Comparison of ENCODE assay signal across 9 mouse cellular contexts in genomic region chr11:120799316-120799890, GRCm38 (mm10). TPM values are rescaled to one million over a fixed set of nuclear protein-coding genes. Genes with fewer than 3 reads are reported as not detected.
A peak's percentile ranks its signal among the peaks of the same experiment; 100 is the strongest.
DNase-seq lines count a peak whose midpoint lies in the region; ATAC-seq and TF ChIP-seq lines count a peak whose summit lies in the region.
"Had no signal": no experiment of that assay in that cellular context is flagged by ENCODE, and none has a peak within 500 bp of the region (broad histone marks: within the 10 kb centered on the region; RNA-seq: fewer than 3 reads in every experiment).

No protein-coding gene starts in this region.

- no peak for ATAC-seq in heart, embryonic 11.5 days (replicated peaks; ENCODE audit: insufficient number of reproducible peaks, low FRiP score, low TSS enrichment)
- no peak for ATAC-seq in midbrain, embryonic 13.5 days
- no peak for ATAC-seq in hindbrain, embryonic 16.5 days
- ATAC-seq in stomach, postnatal 0 days (ENCODE audit: low FRiP score, low TSS enrichment): no peak

- no peak for TF ChIP-seq EP300 in stomach, postnatal 0 days (optimal IDR thresholded peaks at IDR 0.05)

- H3K4me3 ChIP-seq in heart, embryonic 11.5 days (ENCODE audit: low read depth, low read length): no peak overlapping the region
- H3K4me3 ChIP-seq in midbrain, embryonic 10.5 days: peak overlapping the region; percentile 27; the same call in 1 of the 2 replicates
- no peak overlapping the region for H3K4me3 ChIP-seq in midbrain, embryonic 13.5 days (replicated peaks)
- no peak overlapping the region for H3K4me3 ChIP-seq in hindbrain, embryonic 16.5 days (ENCODE audit: low read length)
- no peak overlapping the region for H3K4me3 ChIP-seq in myocyte
- no peak overlapping the region for H3K4me3 ChIP-seq in stomach, postnatal 0 days (ENCODE audit: low read depth, low read length)
- H3K4me3 ChIP-seq: liver, embryonic 13.5 days had no signal

- TF ChIP-seq CTCF in stomach, postnatal 0 days (IDR thresholded peaks at IDR 0.05; ENCODE audit: low read depth): no peak

- no peak for TF ChIP-seq POLR2A in myocyte (IDR thresholded peaks at IDR 0.05; ENCODE audit: insufficient read length, low read depth)

- no peak for DNase-seq in heart, postnatal 10 days
- no peak for DNase-seq in midbrain, embryonic 10.5 days (ENCODE audit: low spot score)
- no peak for DNase-seq in stomach, postnatal 0 days (ENCODE audit: low spot score)
- DNase-seq in layer of hippocampus, adult 18-20 months (ENCODE audit: low spot score in 2 of 2): no peak

- H3K4me2 ChIP-seq in heart, embryonic 11.5 days: no peak overlapping the region
- H3K4me2 ChIP-seq in midbrain, embryonic 13.5 days (replicated peaks): no peak overlapping the region
- peak overlapping the region; percentile 25; the same call in 1 of the 2 replicates for H3K4me2 ChIP-seq in hindbrain, embryonic 16.5 days (ENCODE audit: low read length)
- peak overlapping the region; percentile 65 for H3K4me2 ChIP-seq in myocyte (ENCODE audit: low read depth)
- no peak overlapping the region for H3K4me2 ChIP-seq in stomach, postnatal 0 days (replicated peaks; ENCODE audit: low read depth)
- H3K4me2 ChIP-seq: liver, embryonic 13.5 days had no signal

- H3ac ChIP-seq in myocyte (ENCODE audit: control insufficient read depth, insufficient read length): no peak overlapping the region

- intact Hi-C loops in heart, postnatal 10 days (cut with DNase I): no loop called here

- H3K4me1 ChIP-seq in heart, embryonic 11.5 days (ENCODE audit: control insufficient read depth, insufficient read depth, low read length): peaks cover 10% of the 10 kb centered on the region; the same call in 1 of the 2 replicates
- peaks cover 34% of the 10 kb centered on the region for H3K4me1 ChIP-seq in midbrain, embryonic 10.5 days
- peaks cover 24% of the 10 kb centered on the region for H3K4me1 ChIP-seq in midbrain, embryonic 13.5 days (replicated peaks)
- H3K4me1 ChIP-seq in hindbrain, embryonic 16.5 days (ENCODE audit: control insufficient read depth, insufficient read depth, low read depth, low read length): peaks cover 13% of the 10 kb centered on the region
- peaks cover 4% of the 10 kb centered on the region; the same call in 1 of the 2 replicates for H3K4me1 ChIP-seq in stomach, postnatal 0 days (replicated peaks; ENCODE audit: control insufficient read depth, insufficient read depth)

- no peaks in the 10 kb centered on the region for H3K27me3 ChIP-seq in heart, embryonic 11.5 days (ENCODE audit: control insufficient read depth, insufficient read depth, low read length)
- no peaks in the 10 kb centered on the region for H3K27me3 ChIP-seq in midbrain, embryonic 10.5 days (ENCODE audit: low read depth, poor library complexity, severe bottlenecking)
- no peaks in the 10 kb centered on the region for H3K27me3 ChIP-seq in midbrain, embryonic 13.5 days
- no peaks in the 10 kb centered on the region for H3K27me3 ChIP-seq in hindbrain, embryonic 16.5 days (replicated peaks; ENCODE audit: control insufficient read depth, insufficient read depth, low read length)
- H3K27me3 ChIP-seq in myocyte (ENCODE audit: control insufficient read depth, insufficient read depth, insufficient read length): no peaks in the 10 kb centered on the region
- no peaks in the 10 kb centered on the region for H3K27me3 ChIP-seq in stomach, postnatal 0 days (ENCODE audit: control insufficient read depth, insufficient read depth, low read length)
- H3K27me3 ChIP-seq: liver, embryonic 13.5 days had no signal

- 63% methylated on average over 6 of the region's 6 CpGs for WGBS in heart, embryonic 11.5 days (ENCODE audit: insufficient replicate concordance)
- 77% methylated on average over 6 of the region's 6 CpGs for WGBS in midbrain, embryonic 10.5 days
- WGBS in midbrain, embryonic 13.5 days: 78% methylated on average over 6 of the region's 6 CpGs
- WGBS in hindbrain, embryonic 16.5 days: 71% methylated on average over 6 of the region's 6 CpGs
- 67% methylated on average over 6 of the region's 6 CpGs for WGBS in stomach, postnatal 0 days

- H3K9me3 ChIP-seq in heart, embryonic 11.5 days (replicated peaks; ENCODE audit: control insufficient read depth, low read length): no peaks in the 10 kb centered on the region
- no peaks in the 10 kb centered on the region for H3K9me3 ChIP-seq in midbrain, embryonic 10.5 days (replicated peaks)
- no peaks in the 10 kb centered on the region for H3K9me3 ChIP-seq in midbrain, embryonic 13.5 days
- no peaks in the 10 kb centered on the region for H3K9me3 ChIP-seq in hindbrain, embryonic 16.5 days (ENCODE audit: control insufficient read depth, low read length)
- H3K9me3 ChIP-seq in stomach, postnatal 0 days (ENCODE audit: control insufficient read depth, low read length): no peaks in the 10 kb centered on the region
- H3K9me3 ChIP-seq: liver, embryonic 13.5 days had no signal

- H3K36me3 ChIP-seq in heart, embryonic 11.5 days (ENCODE audit: control insufficient read depth, insufficient read depth, low read length): no peaks in the 10 kb centered on the region
- H3K36me3 ChIP-seq in midbrain, embryonic 10.5 days: peaks cover 5% of the 10 kb centered on the region
- no peaks in the 10 kb centered on the region for H3K36me3 ChIP-seq in midbrain, embryonic 13.5 days
- no peaks in the 10 kb centered on the region for H3K36me3 ChIP-seq in hindbrain, embryonic 16.5 days (ENCODE audit: control insufficient read depth, insufficient read depth, low read length)
- H3K36me3 ChIP-seq in myocyte (ENCODE audit: control insufficient read depth, insufficient read depth): no peaks in the 10 kb centered on the region
- H3K36me3 ChIP-seq in stomach, postnatal 0 days (ENCODE audit: control insufficient read depth, insufficient read depth, low read length): no peaks in the 10 kb centered on the region

- H3K27ac ChIP-seq in heart, embryonic 11.5 days (ENCODE audit: low read depth, low read length): no peak overlapping the region
- peak overlapping the region; percentile 80 for H3K27ac ChIP-seq in midbrain, embryonic 10.5 days (replicated peaks)
- H3K27ac ChIP-seq in midbrain, embryonic 13.5 days: no peak overlapping the region
- H3K27ac ChIP-seq in hindbrain, embryonic 16.5 days (ENCODE audit: low read depth, low read length): no peak overlapping the region
- H3K27ac ChIP-seq in stomach, postnatal 0 days (replicated peaks): no peak overlapping the region
- H3K27ac ChIP-seq: liver, embryonic 13.5 days had no signal

- peaks cover 16% of the 10 kb centered on the region for H3K79me2 ChIP-seq in myocyte (ENCODE audit: control insufficient read depth, insufficient read depth)

- peak overlapping the region; percentile 58; the same call in 1 of the 2 replicates for H3K9ac ChIP-seq in heart, embryonic 11.5 days (ENCODE audit: low read depth, low read length)
- H3K9ac ChIP-seq in midbrain, embryonic 13.5 days (replicated peaks): no peak overlapping the region
- no peak overlapping the region; the same call in 1 of the 2 replicates for H3K9ac ChIP-seq in hindbrain, embryonic 16.5 days (ENCODE audit: low read depth, low read length)
- no peak overlapping the region for H3K9ac ChIP-seq in stomach, postnatal 0 days (ENCODE audit: low read length)
- H3K9ac ChIP-seq: liver, embryonic 13.5 days had no signal

RNA-seq across cellular contexts. Expression of gene Dus1l, which starts 3.2 kb away (rescaled TPM):
- polyA plus RNA-seq in heart, embryonic 11.5 days (2014; fragmentation: Nextera tagmentation; extraction: Ambion mirVana): 50.0 and 59.9 TPM in 2 replicates
- 10 to 100 TPM; 33.1 to 34.8 TPM for total RNA-seq in heart, postnatal 10 days (2021)
- 94.4 and 99.2 TPM in 2 replicates for polyA plus RNA-seq in midbrain, embryonic 10.5 days (2016; fragmentation: Nextera tagmentation; extraction: Ambion mirVana)
- polyA plus RNA-seq in midbrain, embryonic 13.5 days (2015; fragmentation: Nextera tagmentation; extraction: Ambion mirVana): 51.4 and 55.7 TPM in 2 replicates
- polyA plus RNA-seq in hindbrain, embryonic 16.5 days (2015; fragmentation: Nextera tagmentation; extraction: Ambion mirVana): 46.9 and 48.5 TPM in 2 replicates
- polyA plus RNA-seq in myocyte (2012; fragmentation: generic; extraction: Trizol): 58.3 TPM
- polyA plus RNA-seq in stomach, postnatal 0 days (2015; fragmentation: Nextera tagmentation; extraction: Ambion mirVana): 39.8 and 42.4 TPM in 2 replicates
- total RNA-seq in layer of hippocampus, adult 18-20 months (2021): 10 to 100 TPM; 40.1 to 40.4 TPM

RNA-seq across cellular contexts. Expression of gene Gps1, which starts 15.3 kb away (rescaled TPM):
- polyA plus RNA-seq in heart, embryonic 11.5 days (2014; fragmentation: Nextera tagmentation; extraction: Ambion mirVana): 166 and 179 TPM in 2 replicates
- total RNA-seq in heart, postnatal 10 days (2021): 10 to 100 TPM; 61.7 to 69.1 TPM
- polyA plus RNA-seq in midbrain, embryonic 10.5 days (2016; fragmentation: Nextera tagmentation; extraction: Ambion mirVana): 287 TPM in 2 replicates
- 268 and 273 TPM in 2 replicates for polyA plus RNA-seq in midbrain, embryonic 13.5 days (2015; fragmentation: Nextera tagmentation; extraction: Ambion mirVana)
- 272 and 305 TPM in 2 replicates for polyA plus RNA-seq in hindbrain, embryonic 16.5 days (2015; fragmentation: Nextera tagmentation; extraction: Ambion mirVana)
- polyA plus RNA-seq in myocyte (2012; fragmentation: generic; extraction: Trizol): 179 TPM
- 94.5 and 98.6 TPM in 2 replicates for polyA plus RNA-seq in stomach, postnatal 0 days (2015; fragmentation: Nextera tagmentation; extraction: Ambion mirVana)
- 100 to 1,000 TPM; 152 to 154 TPM for total RNA-seq in layer of hippocampus, adult 18-20 months (2021)

RNA-seq across cellular contexts. Expression of gene Rfng, which starts 15.4 kb away (rescaled TPM):
- polyA plus RNA-seq in heart, embryonic 11.5 days (2014; fragmentation: Nextera tagmentation; extraction: Ambion mirVana): 15.0 and 16.5 TPM in 2 replicates
- 10 to 100 TPM; 12.2 to 12.5 TPM for total RNA-seq in heart, postnatal 10 days (2021)
- polyA plus RNA-seq in midbrain, embryonic 10.5 days (2016; fragmentation: Nextera tagmentation; extraction: Ambion mirVana): 43.4 and 55.9 TPM in 2 replicates
- polyA plus RNA-seq in midbrain, embryonic 13.5 days (2015; fragmentation: Nextera tagmentation; extraction: Ambion mirVana): 84.6 TPM in 2 replicates
- polyA plus RNA-seq in hindbrain, embryonic 16.5 days (2015; fragmentation: Nextera tagmentation; extraction: Ambion mirVana): 134 and 139 TPM in 2 replicates
- 19.7 TPM for polyA plus RNA-seq in myocyte (2012; fragmentation: generic; extraction: Trizol)
- 18.1 and 23.2 TPM in 2 replicates for polyA plus RNA-seq in stomach, postnatal 0 days (2015; fragmentation: Nextera tagmentation; extraction: Ambion mirVana)
- total RNA-seq in layer of hippocampus, adult 18-20 months (2021): 10 to 100 TPM; 57.1 to 59.9 TPM

RNA-seq across cellular contexts. Expression of gene Fasn, which starts 24.9 kb away (rescaled TPM):
- polyA plus RNA-seq in heart, embryonic 11.5 days (2014; fragmentation: Nextera tagmentation; extraction: Ambion mirVana): 33.9 and 42.6 TPM in 2 replicates
- 10 to 100 TPM; 27.4 to 33.8 TPM for total RNA-seq in heart, postnatal 10 days (2021)
- 118 and 131 TPM in 2 replicates for polyA plus RNA-seq in midbrain, embryonic 10.5 days (2016; fragmentation: Nextera tagmentation; extraction: Ambion mirVana)
- 83.6 and 89.2 TPM in 2 replicates for polyA plus RNA-seq in midbrain, embryonic 13.5 days (2015; fragmentation: Nextera tagmentation; extraction: Ambion mirVana)
- polyA plus RNA-seq in hindbrain, embryonic 16.5 days (2015; fragmentation: Nextera tagmentation; extraction: Ambion mirVana): 82.9 and 92.6 TPM in 2 replicates
- 226 TPM for polyA plus RNA-seq in myocyte (2012; fragmentation: generic; extraction: Trizol)
- 16.0 and 19.7 TPM in 2 replicates for polyA plus RNA-seq in stomach, postnatal 0 days (2015; fragmentation: Nextera tagmentation; extraction: Ambion mirVana)
- 100 to 1,000 TPM; 183 to 187 TPM for total RNA-seq in layer of hippocampus, adult 18-20 months (2021)

RNA-seq across cellular contexts. Expression of gene Hmga1b, which starts 36.8 kb away (rescaled TPM):
- polyA plus RNA-seq in heart, embryonic 11.5 days (2014; fragmentation: Nextera tagmentation; extraction: Ambion mirVana): 4.5 and 5.8 TPM in 2 replicates
- 10 to 100 TPM; 20.1 to 21.0 TPM for total RNA-seq in heart, postnatal 10 days (2021)
- 9.4 and 12.9 TPM in 2 replicates for polyA plus RNA-seq in midbrain, embryonic 10.5 days (2016; fragmentation: Nextera tagmentation; extraction: Ambion mirVana)
- polyA plus RNA-seq in midbrain, embryonic 13.5 days (2015; fragmentation: Nextera tagmentation; extraction: Ambion mirVana): 2.7 and 3.1 TPM in 2 replicates
- polyA plus RNA-seq in hindbrain, embryonic 16.5 days (2015; fragmentation: Nextera tagmentation; extraction: Ambion mirVana): 2.0 and 2.9 TPM in 2 replicates
- 130 TPM for polyA plus RNA-seq in myocyte (2012; fragmentation: generic; extraction: Trizol)
- polyA plus RNA-seq in stomach, postnatal 0 days (2015; fragmentation: Nextera tagmentation; extraction: Ambion mirVana): 3.0 and 3.1 TPM in 2 replicates
- total RNA-seq in layer of hippocampus, adult 18-20 months (2021): 10 to 100 TPM; 20.9 to 24.0 TPM

Comparison
In these comparisons a context has a peak if more than half of its experiments do, and no peak if none do; other contexts are left out.
1. H3K4me2 ChIP-seq: peak in hindbrain, embryonic 16.5 days (single experiment) and myocyte (single experiment); none in heart, embryonic 11.5 days (single experiment), midbrain, embryonic 13.5 days (single experiment) and stomach, postnatal 0 days (single experiment).